Mouse (Mus musculus) testis, adult 2 months (tissue): Measurements from ENCODE around the gene Traf4. TPM values are rescaled to one million over a fixed set of nuclear protein-coding genes. Genes with fewer than 3 reads are reported as not detected.

Experiments
- H3K27ac ChIP-seq: fragments of 200-500 bp; 2 replicates; pipeline ENCODE4 v1.5.1; 2012; ENCODE audit warnings: low read depth, low read length; ENCODE audit not compliant: control insufficient read depth, insufficient read depth
- H3K27me3 ChIP-seq: fragments of 200-500 bp; 2 replicates; pipeline ENCODE4 v1.6.1; 2012; ENCODE audit warnings: mild to moderate bottlenecking, low read length, moderate library complexity; ENCODE audit not compliant: control insufficient read depth, insufficient read depth
- H3K36me3 ChIP-seq: fragments of 200-500 bp; 2 replicates; pipeline ENCODE4 v1.6.1; 2012; ENCODE audit warnings: mild to moderate bottlenecking, low read length; ENCODE audit not compliant: control insufficient read depth, insufficient read depth
- H3K4me1 ChIP-seq: fragments of 200-500 bp; 2 replicates; pipeline ENCODE4 v1.6.1; 2012; ENCODE audit warnings: low read length; ENCODE audit not compliant: control insufficient read depth, insufficient read depth
- H3K4me3 ChIP-seq: fragments of 200-500 bp; 2 replicates; pipeline ENCODE4 v1.5.1; 2012; ENCODE audit warnings: low read depth, mild to moderate bottlenecking, low read length, moderate library complexity, mixed read lengths; ENCODE audit not compliant: control insufficient read depth
- CTCF ChIP-seq: fragments of 200-500 bp; IDR thresholded peaks from 2 replicates; pipeline ENCODE4 v1.5.1; 2012; ENCODE audit warnings: low read depth, mild to moderate bottlenecking, inconsistent platforms, low read length, moderate library complexity; ENCODE audit not compliant: control insufficient read depth, insufficient read depth, insufficient replicate concordance
- POLR2A ChIP-seq: fragments of 200-500 bp; IDR thresholded peaks from 2 replicates; pipeline ENCODE4 v1.6.1; 2012; ENCODE audit warnings: low read depth, mild to moderate bottlenecking, inconsistent platforms, low read length, moderate library complexity; ENCODE audit not compliant: control insufficient read depth
- polyA plus RNA-seq: library from polyadenylated mRNA; depleted of rRNA; stranded (reverse); fragments of >200 nt; gene quantifications from 2 replicates; pipeline ENCODE4 v1.2.3, GENCODE M21; 2012

Traf4 gene
- polyA plus RNA-seq, 1 experiment: 9.5 TPM

- Histone ChIP-seq H3K27me3 (no peaks in the 10 kb centered on the region), H3K27ac (no peak overlapping the region), H3K4me1 (peaks cover 13% of the 10 kb centered on the region), H3K4me3 (no peak overlapping the region), H3K36me3 (no peaks in the 10 kb centered on the region; the same call in 1 of the 2 replicates)
- TF ChIP-seq POLR2A (no peak), CTCF (no peak)
These were observed 4.9 kb upstream of the Traf4 start for GRCm38 (mm10) chr11:78170306-78170705.

- H3K36me3 ChIP-seq: no peaks in the 10 kb centered on the region; the same call in 1 of the 2 replicates
- no peak for TF ChIP-seq CTCF
- TF ChIP-seq POLR2A: no peak
- H3K4me3 ChIP-seq: no peak overlapping the region
- peaks cover 27% of the 10 kb centered on the region for H3K4me1 ChIP-seq
- H3K27me3 ChIP-seq: no peaks in the 10 kb centered on the region
- no peak overlapping the region for H3K27ac ChIP-seq
These were observed 3.4 kb upstream of the Traf4 start for GRCm38 (mm10) chr11:78168541-78169468.

GRCm38 (mm10) chr11:78167257-78167959 lies 2.0 kb upstream of the Traf4 start:
- Histone ChIP-seq H3K4me1 (peaks cover 28% of the 10 kb centered on the region), H3K27ac (no peak overlapping the region), H3K4me3 (no peak overlapping the region), H3K36me3 (no peaks in the 10 kb centered on the region), H3K27me3 (no peaks in the 10 kb centered on the region)
- TF ChIP-seq CTCF (no peak), POLR2A (no peak)

- Histone ChIP-seq H3K27me3 (no peaks in the 10 kb centered on the region), H3K36me3 (no peaks in the 10 kb centered on the region), H3K27ac (no peak overlapping the region), H3K4me3 (no peak overlapping the region), H3K4me1 (peaks cover 28% of the 10 kb centered on the region)
- TF ChIP-seq POLR2A (no peak), CTCF (no peak)
These were observed 1.3 kb upstream of the Traf4 start for GRCm38 (mm10) chr11:78166640-78167039.

GRCm38 (mm10) chr11:78166161-78166560 lies 772 bp upstream of the Traf4 start:
- Histone ChIP-seq H3K36me3 (no peaks in the 10 kb centered on the region), H3K27ac (no peak overlapping the region), H3K27me3 (no peaks in the 10 kb centered on the region), H3K4me1 (peaks cover 28% of the 10 kb centered on the region), H3K4me3 (no peak overlapping the region)
- TF ChIP-seq POLR2A (no peak), CTCF (no peak)

- Histone ChIP-seq H3K4me3 (peak overlapping the region; percentile 94), H3K27ac (peak overlapping the region; percentile 40), H3K4me1 (peaks cover 28% of the 10 kb centered on the region), H3K36me3 (no peaks in the 10 kb centered on the region), H3K27me3 (no peaks in the 10 kb centered on the region)
- no peak for TF ChIP-seq POLR2A
- no peak for TF ChIP-seq CTCF
These were observed 346 bp upstream of the Traf4 start for GRCm38 (mm10) chr11:78165761-78166109.

GRCm38 (mm10) chr11:78164604-78164923 lies 825 bp downstream of the Traf4 start:
- Histone ChIP-seq H3K4me3 (peak overlapping the region; percentile 94), H3K27me3 (no peaks in the 10 kb centered on the region), H3K27ac (no peak overlapping the region), H3K36me3 (no peaks in the 10 kb centered on the region), H3K4me1 (peaks cover 28% of the 10 kb centered on the region)
- TF ChIP-seq CTCF (no peak), POLR2A (no peak)
